Mouse (Mus musculus): ENCODE measurements around the gene Asah2.
A peak's percentile ranks its signal among the peaks of the same experiment; 100 is the strongest.
"Not testable (repeated sequence)": the region's sequence is repeated elsewhere in the genome, so short reads cannot be mapped to it uniquely, and the experiment has no call there.

The Asah2 gene

GRCm38 (mm10) chr19:32107771-32108306 lies at the start of gene Asah2:
Gene Asah2 (minus strand): TSS chr19:32108211.
- peak; percentile 72 for DNase-seq

GRCm38 (mm10) chr19:32157045-32157444 lies 49.0 kb upstream of the Asah2 start:
- peak; percentile 82 for DNase-seq

DNA sequence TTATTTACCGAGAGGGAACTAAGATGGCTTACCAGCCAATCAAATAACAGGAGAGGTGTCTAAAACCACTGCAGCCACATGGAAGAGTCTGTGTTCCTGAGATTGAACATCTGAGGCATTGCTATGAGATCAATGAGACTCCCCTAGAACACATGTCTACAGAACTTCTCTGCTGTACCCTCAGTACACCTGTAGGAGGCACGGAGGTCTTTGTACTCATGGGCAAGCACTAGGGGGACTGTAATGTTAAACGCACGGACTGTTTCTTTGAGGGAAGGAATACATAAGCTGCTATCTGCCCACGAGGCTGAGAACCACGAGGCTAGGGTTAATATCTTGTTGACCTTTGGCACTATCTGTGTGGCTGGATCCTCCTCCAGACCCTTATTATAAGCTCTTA lies 44.5 kb upstream of the Asah2 start:
- no peak for DNase-seq

DNA sequence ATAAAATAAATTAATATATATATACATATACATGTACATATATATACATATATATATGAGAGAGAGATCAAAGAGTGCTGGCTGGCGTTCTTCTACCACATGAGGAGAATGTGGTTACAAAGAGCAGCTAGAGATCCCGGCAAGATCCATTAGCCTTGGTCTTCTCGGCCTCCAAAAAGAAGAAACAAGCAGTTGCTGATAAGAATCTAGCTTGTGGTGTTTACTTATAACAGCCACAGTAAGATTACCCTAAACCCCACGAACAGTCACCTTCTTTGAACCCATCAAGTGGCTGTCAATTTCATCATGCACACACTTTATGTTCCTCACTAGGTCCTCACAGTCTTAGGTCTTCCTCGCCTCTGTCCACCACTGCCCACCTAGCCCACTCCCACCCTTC lies 40.7 kb upstream of the Asah2 start:
- no peak for DNase-seq

- DNase-seq = no peak
Measured at GRCm38 (mm10) chr19:32142383-32142782, 34.4 kb upstream of the Asah2 start.

DNA sequence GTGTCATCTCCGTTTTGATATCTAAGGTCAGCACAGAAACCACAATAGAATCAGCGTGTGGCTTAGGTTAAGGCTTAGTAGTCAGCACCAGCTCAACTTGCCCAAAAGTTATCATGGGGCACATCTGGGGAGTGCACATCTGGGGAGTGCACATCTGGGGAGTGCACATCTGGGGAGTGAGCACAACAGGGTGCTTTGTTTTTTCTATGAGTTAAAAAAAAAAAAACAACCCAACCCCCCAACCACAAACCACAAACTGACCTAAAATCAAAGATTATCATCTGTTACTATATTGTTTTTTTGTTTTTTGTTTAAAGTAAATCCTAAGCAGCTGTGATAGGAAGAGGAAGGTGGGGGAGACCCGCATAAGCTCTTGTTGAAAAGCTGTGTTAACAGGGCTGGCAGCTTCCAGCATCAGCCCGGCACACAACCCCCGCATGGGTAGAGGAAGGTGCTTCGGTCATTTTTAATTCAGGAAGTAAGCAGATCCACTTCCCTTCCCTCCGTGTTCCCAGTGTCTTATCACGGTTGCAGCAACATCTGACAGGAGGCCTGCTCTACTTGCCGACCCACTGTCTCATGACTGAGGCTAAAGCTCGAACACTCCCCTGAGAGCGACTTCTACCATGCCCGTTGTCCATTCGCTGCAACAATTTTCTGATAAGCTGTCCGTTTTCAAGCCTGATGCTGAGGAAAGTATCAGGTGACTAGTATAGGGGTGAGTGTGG lies 30.5 kb upstream of the Asah2 start:
- DNase-seq = no peak

- DNase-seq = no peak
Measured at GRCm38 (mm10) chr19:32137904-32138303, 29.9 kb upstream of the Asah2 start.

DNA sequence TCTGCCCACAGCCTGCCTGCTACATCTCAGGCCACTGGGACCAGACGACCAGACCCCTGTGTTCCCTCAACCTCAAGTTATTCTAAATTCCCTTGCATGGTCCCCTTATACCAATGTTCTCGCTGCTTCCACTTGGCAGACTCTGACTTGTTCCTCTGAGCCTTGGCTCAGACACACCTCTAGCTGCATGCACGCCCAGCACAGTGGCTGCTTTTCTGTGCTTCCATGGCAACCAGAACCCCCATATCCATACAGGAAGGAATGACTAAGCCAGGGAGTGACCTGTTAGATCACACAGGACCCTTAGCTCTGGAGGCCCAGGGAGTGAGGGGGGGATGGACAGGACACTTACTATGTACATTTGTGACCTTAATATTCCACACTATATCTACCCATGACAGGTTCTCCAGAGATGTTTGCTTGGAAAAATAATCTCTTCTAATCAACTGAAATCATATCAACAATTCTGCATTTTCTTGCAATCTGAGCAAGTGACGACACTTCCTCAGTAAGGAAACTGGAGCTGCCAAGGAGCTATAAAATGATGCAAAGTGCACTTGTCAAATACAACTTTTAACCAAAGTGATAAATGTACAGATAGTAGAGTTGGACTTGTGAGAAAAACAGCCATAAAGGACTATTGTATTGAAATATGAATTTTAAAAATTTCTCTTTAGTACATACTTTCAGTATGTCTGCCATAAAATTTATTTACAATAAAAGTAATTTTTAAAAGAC lies 29.0 kb upstream of the Asah2 start:
- no peak for DNase-seq

- not testable (repeated sequence) for DNase-seq
Measured at GRCm38 (mm10) chr19:32131707-32132488, 23.9 kb upstream of the Asah2 start.

DNA sequence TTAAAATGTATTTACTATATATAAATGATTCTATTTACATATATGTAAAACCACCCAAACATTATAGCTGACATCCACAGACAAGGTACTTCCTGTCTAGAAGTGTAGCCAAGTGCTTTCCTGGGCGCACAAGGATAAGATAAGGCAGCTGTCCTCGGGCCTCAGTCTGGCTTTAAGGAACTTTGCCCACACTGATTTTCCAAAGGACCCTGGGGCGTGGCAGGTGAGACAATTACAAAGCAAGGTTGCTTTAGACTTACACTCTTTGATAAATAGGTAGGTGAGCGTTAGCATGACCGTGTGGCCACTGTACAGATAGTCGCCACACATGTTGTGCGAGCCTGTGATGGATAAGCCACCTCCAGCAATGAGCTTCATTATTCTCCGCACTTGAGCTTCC lies 21.3 kb upstream of the Asah2 start:
- DNase-seq = no peak

- peak; percentile 31 for DNase-seq
Measured at GRCm38 (mm10) chr19:32127180-32127850, 19.3 kb upstream of the Asah2 start.

DNA sequence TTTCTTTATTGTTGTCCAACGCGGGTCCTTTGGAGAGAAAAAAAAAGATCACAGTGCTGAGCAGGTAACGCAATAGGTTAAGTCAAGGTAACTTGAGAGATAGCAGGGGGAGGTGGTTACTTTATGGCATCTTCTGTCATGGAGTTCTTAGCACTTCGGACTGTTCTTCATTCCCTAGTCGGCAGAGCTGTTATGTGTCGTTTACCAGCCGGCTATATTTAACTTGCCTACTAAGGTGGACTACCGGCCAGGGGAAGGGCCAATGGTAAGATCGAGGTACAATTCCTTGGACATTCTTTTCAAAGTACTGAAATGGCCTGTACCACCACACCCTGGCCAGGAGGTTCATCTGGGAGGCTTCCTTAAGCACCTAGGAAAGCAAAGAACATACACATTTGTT lies 16.1 kb upstream of the Asah2 start:
- no peak for DNase-seq

GRCm38 (mm10) chr19:32123196-32123595 lies 15.2 kb upstream of the Asah2 start:
- DNase-seq = no peak

GRCm38 (mm10) chr19:32120798-32121197 lies 12.8 kb upstream of the Asah2 start:
- DNase-seq = no peak

GRCm38 (mm10) chr19:32119666-32120065 lies 11.7 kb upstream of the Asah2 start:
- DNase-seq = no peak

GRCm38 (mm10) chr19:32118496-32118895 lies 10.5 kb upstream of the Asah2 start:
- DNase-seq = no peak

GRCm38 (mm10) chr19:32117484-32118018 lies 9.5 kb upstream of the Asah2 start:
- no peak for DNase-seq

GRCm38 (mm10) chr19:32111866-32112790 lies 4.1 kb upstream of the Asah2 start:
- DNase-seq = no peak

GRCm38 (mm10) chr19:32106750-32107149 lies 1.3 kb downstream of the Asah2 start:
- DNase-seq = no peak

DNA sequence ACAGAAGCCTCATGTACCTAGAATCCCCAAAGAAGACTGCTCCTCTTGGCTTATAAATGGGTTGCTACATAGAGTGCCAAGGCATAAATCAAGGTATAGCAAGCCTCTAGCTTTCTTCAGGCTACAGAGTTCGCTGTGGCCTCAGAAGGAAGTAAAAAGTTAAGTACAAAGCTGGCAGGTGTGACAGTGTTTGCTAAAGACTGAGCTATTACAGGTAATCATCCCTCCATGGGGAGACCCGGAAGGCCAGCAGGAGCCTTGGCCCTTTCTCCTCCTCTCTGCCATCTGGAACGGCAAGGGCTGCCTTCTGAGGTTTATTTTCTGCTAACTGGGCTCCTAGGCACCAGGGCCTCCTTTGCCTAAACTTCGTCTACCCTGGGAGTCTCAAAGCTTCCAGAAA lies 3.8 kb downstream of the Asah2 start:
- DNase-seq = no peak

DNA sequence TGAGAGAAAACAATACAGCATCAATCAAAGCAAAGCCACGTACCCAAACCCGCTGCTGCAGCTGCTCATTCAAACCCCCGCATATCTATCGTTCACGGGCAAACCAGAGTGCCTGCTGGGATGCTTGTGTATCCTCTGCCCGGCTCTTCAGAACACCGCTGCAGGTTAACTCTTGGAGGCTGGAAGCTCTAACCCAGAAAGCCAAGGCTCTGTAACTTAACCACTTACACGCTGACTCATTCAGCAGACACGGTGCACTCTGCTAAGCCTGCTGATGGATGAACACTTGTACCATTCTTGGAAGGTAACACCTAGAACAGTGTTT lies 5.1 kb downstream of the Asah2 start:
- no peak for DNase-seq

Data from liver (tissue).